Mouse (Mus musculus) midbrain, postnatal 0 days (tissue): Measurements from ENCODE around the gene Cfap99. TPM values are rescaled to one million over a fixed set of nuclear protein-coding genes. Genes with fewer than 3 reads are reported as not detected.

Experiments
- ATAC-seq: fragments of 200-750 bp; cut with Nextera tagmentation; 2 replicates; pipeline ENCODE4 v1.8.0; 2017; ENCODE audit warnings: moderate number of reproducible peaks, mild to moderate bottlenecking, moderate TSS enrichment, moderate library complexity; ENCODE audit not compliant: low FRiP score
- DNase-seq: peaks from one replicate; pipeline ENCODE4 v3.0.0-alpha.2; 2015; ENCODE audit warnings: low spot score
- H3K27ac ChIP-seq: fragments of 300-500 bp; sonication (generic); 2 replicates; pipeline ENCODE4 v1.5.1; 2014; ENCODE audit warnings: low read depth, mild to moderate bottlenecking, low read length, mixed read lengths
- H3K27me3 ChIP-seq: fragments of 300-500 bp; sonication (generic); 2 replicates; pipeline ENCODE4 v1.6.1; 2014; ENCODE audit warnings: low read length, control low read depth, mixed read lengths; ENCODE audit not compliant: insufficient read depth
- H3K36me3 ChIP-seq: fragments of 300-500 bp; sonication (generic); 2 replicates; pipeline ENCODE4 v1.6.1; 2014; ENCODE audit warnings: low read length, control low read depth, mixed read lengths; ENCODE audit not compliant: insufficient read depth
- H3K4me1 ChIP-seq: fragments of 300-500 bp; sonication (generic); 2 replicates; pipeline ENCODE4 v1.6.1; 2014; ENCODE audit warnings: mild to moderate bottlenecking, control low read depth, antibody characterized with exemption, low read length, mixed read lengths; ENCODE audit not compliant: insufficient read depth
- H3K4me2 ChIP-seq: fragments of 300-500 bp; sonication (generic); 2 replicates; pipeline ENCODE4 v1.6.1; 2014; ENCODE audit warnings: low read depth, mild to moderate bottlenecking, low read length, mixed read lengths; ENCODE audit not compliant: poor library complexity, severe bottlenecking
- H3K4me3 ChIP-seq: fragments of 300-500 bp; sonication (generic); 2 replicates; pipeline ENCODE4 v1.5.1; 2014; ENCODE audit warnings: low read depth, mild to moderate bottlenecking, low read length, moderate library complexity
- H3K9ac ChIP-seq: fragments of 300-500 bp; sonication (generic); replicated peaks from 2 replicates; pipeline ENCODE4 v1.6.1; 2014; ENCODE audit warnings: mild to moderate bottlenecking, low read length, moderate library complexity, mixed read lengths; ENCODE audit not compliant: poor library complexity, severe bottlenecking
- H3K9me3 ChIP-seq: fragments of 300-500 bp; sonication (generic); 2 replicates; pipeline ENCODE4 v1.6.1; 2016; ENCODE audit warnings: low read length, control low read depth
- CTCF ChIP-seq: IDR thresholded peaks from 2 replicates; pipeline ENCODE4 v1.5.1; 2016; ENCODE audit warnings: antibody characterized with exemption, mild to moderate bottlenecking
- WGBS: fragments of 180-500 bp; shearing (Covaris S2); extraction: QIAGEN DNeasy Blood & Tissue Kit; methylation state at CpG from one replicate; pipeline ENCODE4 v1.1.7; 2014; 5-methylcytosine and 5-hydroxymethylcytosine counted together
- polyA plus RNA-seq: library from polyadenylated mRNA; unstranded; fragments of >200 nt; fragmentation: Nextera tagmentation; extraction: Ambion mirVana; gene quantifications from 2 replicates; pipeline ENCODE4 v1.2.1, GENCODE M21; 2015
- total RNA-seq: library from RNA; depleted of rRNA; stranded (reverse); fragments of >200 nt; gene quantifications from 2 replicates; pipeline ENCODE4 v1.2.3, GENCODE M21; 2014

Cfap99 gene
- total and polyA plus RNA-seq, 2 experiments from 2014 or later: 0.37 to 2.1 TPM

DNA sequence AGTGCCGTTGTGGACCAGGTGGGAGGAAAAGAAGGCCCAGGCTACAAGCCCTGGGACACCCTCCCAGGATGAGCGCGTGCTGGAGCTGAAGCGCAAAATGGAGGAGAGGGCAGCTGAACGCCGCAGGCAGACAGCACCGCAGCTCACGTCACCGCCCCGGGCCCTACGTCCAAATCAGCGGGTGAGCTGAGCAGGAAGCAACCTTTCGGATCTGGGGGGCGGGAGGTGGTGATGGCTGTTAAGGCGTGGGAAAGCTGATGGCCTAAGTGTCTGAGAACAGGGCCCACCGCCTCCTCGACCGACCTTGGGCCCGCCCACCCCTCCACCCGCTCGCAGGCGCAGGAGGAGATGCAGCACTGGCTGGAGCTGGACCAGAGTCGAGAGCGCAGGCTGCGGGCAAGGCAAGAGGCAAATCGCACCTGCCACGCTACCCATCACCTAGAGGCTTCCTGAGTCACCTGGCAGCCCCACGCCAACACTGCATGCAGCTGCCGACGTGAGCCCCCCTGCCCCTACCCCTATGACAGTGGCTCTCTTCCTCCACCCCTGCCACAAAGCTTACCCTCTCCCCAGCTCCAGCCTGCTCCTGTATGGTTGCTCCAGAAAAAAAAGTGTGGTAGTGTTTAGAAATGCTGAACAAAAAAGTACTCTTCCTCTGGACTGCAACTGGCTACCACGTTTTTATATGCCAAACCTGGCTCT is 38.6 kb downstream of the Cfap99 start:
- Histone ChIP-seq H3K4me3 (peak overlapping the region; percentile 10; the same call in 1 of the 2 replicates), H3K4me2 (peak overlapping the region; percentile 39), H3K9me3 (no peaks in the 10 kb centered on the region), H3K4me1 (peaks cover 9% of the 10 kb centered on the region), H3K36me3 (no peaks in the 10 kb centered on the region), H3K27ac (0 out of 2 replicates have a peak overlapping the region, but pooled peaks have one; percentile 7), H3K9ac (peak overlapping the region; percentile 9; the same call in 1 of the 2 replicates), H3K27me3 (no peaks in the 10 kb centered on the region)
- DNase-seq (peak; percentile 23), ATAC-seq (peak; percentile 66)
- WGBS: 16% methylated on average over 31 of the region's 31 CpGs
- no peak for TF ChIP-seq CTCF

DNA sequence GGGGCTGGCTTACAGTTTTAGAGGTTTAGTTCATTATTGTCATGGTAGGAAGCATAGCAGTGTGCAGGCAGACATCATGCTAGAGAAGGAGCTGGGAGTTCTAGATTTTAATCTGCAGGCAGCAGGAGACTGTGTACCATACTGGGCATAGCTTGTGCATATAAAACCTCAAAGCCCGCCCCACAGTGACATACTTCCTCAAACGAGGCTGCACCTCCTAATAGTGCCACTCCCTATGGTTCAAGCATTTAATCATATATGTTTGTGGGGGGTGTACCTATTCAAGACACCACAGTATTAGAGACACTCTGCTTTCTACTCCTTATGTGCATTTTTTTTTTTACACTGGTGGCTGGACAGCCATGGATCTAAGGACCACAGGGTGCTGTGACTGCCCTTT is 41.7 kb downstream of the Cfap99 start:
- Histone ChIP-seq H3K27me3 (no peaks in the 10 kb centered on the region), H3K9ac (no peak overlapping the region), H3K4me3 (no peak overlapping the region), H3K36me3 (no peaks in the 10 kb centered on the region), H3K9me3 (no peaks in the 10 kb centered on the region), H3K27ac (no peak overlapping the region), H3K4me1 (peaks cover 6% of the 10 kb centered on the region), H3K4me2 (no peak overlapping the region)
- no peak for TF ChIP-seq CTCF
- DNase-seq: no peak
- 86% methylated on average over 2 of the region's 2 CpGs for WGBS
- ATAC-seq: no peak

DNA sequence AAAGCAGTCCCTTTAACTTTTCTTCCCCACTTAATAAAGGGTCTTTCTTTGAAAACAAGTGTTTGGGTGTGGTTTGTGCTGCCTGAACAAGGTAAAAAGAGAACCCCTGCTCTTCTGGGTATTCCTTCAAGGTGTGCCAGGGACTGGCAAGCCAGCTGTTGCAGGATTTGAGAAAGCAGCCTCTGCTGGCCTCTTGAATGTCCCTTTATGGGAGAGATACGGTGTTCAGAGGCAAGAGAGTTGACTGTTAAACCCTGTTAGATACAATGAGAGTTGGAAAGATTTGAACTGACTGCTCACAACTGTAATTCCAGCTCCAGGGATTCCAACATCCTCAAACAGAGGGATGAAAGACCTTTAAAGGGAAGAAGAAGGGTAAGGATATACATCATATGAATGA is 45.7 kb downstream of the Cfap99 start:
- ATAC-seq (no peak), DNase-seq (no peak)
- H3K27ac ChIP-seq: no peak overlapping the region
- no peaks in the 10 kb centered on the region for H3K9me3 ChIP-seq
- H3K4me3 ChIP-seq: no peak overlapping the region
- peaks cover 9% of the 10 kb centered on the region; the same call in 1 of the 2 replicates for H3K4me1 ChIP-seq
- no peak for TF ChIP-seq CTCF
- H3K9ac ChIP-seq: no peak overlapping the region
- H3K36me3 ChIP-seq: no peaks in the 10 kb centered on the region
- no peak overlapping the region for H3K4me2 ChIP-seq
- no peaks in the 10 kb centered on the region for H3K27me3 ChIP-seq
- WGBS: 90% methylated on average over 1 of the region's 1 CpGs

DNA sequence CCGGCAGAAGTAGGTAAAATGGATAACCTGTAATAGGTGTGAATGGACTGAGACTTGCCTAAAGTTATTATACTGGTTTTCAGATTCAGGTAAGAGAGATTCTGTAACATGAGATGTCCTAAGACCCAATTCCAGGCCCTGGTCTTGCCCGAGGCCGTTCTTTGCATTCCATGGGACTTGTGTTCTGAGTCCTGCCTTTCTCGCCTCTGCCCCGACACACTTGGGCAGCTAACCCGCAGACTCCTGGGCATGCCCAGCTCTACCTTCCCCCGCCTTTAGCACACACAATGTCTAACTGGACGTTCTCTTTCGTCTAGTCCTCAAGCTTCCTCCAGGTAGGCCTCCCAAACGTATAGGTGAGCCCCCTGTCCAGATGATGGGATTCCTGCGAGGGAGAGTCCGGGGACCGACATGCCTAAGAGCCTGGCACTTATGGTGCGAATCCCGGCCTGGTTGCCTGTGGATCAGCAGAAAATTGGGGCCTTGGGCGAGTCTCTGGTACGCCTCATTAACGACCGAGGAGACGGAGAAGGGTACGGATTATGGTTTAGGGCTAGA is 47.2 kb downstream of the Cfap99 start:
- H3K27ac ChIP-seq: peak overlapping the region; percentile 80
- WGBS: 1% methylated on average over 21 of the region's 21 CpGs
- peaks cover 9% of the 10 kb centered on the region; the same call in 1 of the 2 replicates for H3K4me1 ChIP-seq
- H3K4me2 ChIP-seq: peak overlapping the region; percentile 85
- H3K36me3 ChIP-seq: no peaks in the 10 kb centered on the region
- DNase-seq: peak; percentile 3
- peak overlapping the region; percentile 89 for H3K9ac ChIP-seq
- ATAC-seq: peak; percentile 60
- H3K9me3 ChIP-seq: no peaks in the 10 kb centered on the region
- H3K4me3 ChIP-seq: peak overlapping the region; percentile 99
- no peak for TF ChIP-seq CTCF
- H3K27me3 ChIP-seq: no peaks in the 10 kb centered on the region

DNA sequence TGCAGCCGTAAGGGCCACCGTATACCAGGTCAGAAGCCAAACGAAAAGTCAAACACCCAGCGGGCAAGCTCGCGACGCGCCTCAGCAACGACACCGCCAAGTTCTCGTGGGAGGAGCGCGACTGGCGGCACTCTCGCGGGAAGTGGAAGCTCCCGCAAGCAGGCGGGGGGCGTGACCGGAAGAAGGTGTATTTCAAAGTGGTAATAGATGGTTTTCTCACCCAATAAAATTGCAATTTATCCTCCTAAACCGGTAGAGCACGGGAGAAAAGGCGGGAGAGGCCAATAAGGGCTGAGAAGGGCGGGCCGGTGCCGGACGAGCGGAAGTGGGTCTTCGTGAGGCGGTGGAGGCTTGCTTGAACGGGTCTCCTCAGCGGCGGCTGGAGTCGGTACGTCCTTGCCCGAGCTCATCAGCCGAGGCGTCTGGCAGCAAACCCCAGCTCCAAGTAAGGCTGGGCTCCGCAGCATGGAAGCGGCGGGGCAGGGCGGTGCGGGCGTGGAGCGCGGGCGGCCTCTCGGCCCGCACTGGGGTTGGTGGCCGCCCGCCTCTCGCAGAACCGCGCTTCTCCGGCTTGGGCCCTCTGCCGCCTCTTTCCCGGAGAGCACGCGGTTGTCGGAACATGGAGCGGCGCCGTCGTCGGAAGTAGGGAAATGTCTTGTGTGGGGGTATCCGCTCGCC is 47.8 kb downstream of the Cfap99 start, which contains the start of gene Rnf4:
Rnf4 (plus strand) TSS at position 193 of the 678 bp plus-strand sequence.
- H3K4me1 ChIP-seq: peaks cover 9% of the 10 kb centered on the region; the same call in 1 of the 2 replicates
- H3K27me3 ChIP-seq: no peaks in the 10 kb centered on the region
- under 1% methylated on average over 65 of the region's 67 CpGs for WGBS
- peak within 1 kb of the TSS; percentile 99 for H3K4me3 ChIP-seq
- H3K36me3 ChIP-seq: no peaks in the 10 kb centered on the region
- peak within 1 kb of the TSS; percentile 98 for H3K27ac ChIP-seq
- H3K9me3 ChIP-seq: no peaks in the 10 kb centered on the region
- H3K9ac ChIP-seq: peak within 1 kb of the TSS; percentile 98
- DNase-seq (peak; percentile 99), ATAC-seq (peak; percentile 97)
- peak within 1 kb of the TSS; percentile 85 for H3K4me2 ChIP-seq
- TF ChIP-seq CTCF: no peak
